Mouse (Mus musculus) B cell, adult 2 months (primary cell): ENCODE data around the gene Pcbd2.
A peak's percentile ranks its signal among the peaks of the same experiment; 100 is the strongest.
"Not testable (repeated sequence)": the region's sequence is repeated elsewhere in the genome, so short reads cannot be mapped to it uniquely, and the experiment has no call there.

Experiments
- DNase-seq, 2 experiments: peaks; one replicate each; pipeline ENCODE4 v3.0.0; 2022

The Pcbd2 gene

DNA sequence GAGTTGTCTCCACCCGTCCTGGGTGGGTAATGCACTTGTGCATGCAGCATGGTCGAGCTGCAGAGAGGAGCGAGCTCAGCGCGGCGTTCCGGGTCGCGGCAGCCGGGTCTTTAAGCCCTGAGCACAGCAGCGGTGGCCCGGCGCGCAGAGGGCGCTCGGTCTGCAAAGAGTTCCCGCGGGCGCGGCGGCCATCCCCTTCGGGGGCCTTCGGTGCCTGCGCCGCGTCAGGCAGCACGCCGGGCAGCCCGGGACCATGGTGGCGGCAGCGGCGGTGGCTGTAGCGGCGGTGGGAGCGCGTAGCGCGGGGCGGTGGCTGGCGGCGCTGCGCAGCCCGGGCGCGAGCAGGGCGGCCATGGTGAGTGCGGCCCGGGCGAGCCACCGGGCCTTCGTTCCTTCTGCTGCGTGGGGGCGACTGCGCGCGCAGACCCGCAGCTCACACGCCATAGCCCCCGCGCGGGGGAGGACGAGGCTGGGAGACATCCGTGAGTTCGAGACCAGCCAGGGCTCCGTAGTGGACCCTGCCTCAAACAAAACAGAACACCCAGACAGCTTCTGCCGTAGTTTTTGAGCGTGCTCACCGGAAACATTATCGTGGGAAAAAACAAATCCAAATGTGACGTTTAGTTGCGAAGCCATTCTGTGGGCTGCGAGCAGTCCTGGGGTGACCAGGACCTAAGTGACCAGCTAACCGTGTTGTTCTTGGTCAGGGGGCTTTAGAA is at the start of gene Pcbd2:
TSS of gene Pcbd2 (plus strand) at position 249 of the 719 bp plus-strand sequence.
- DNase-seq, result peak; percentile 88 to 91

DNA sequence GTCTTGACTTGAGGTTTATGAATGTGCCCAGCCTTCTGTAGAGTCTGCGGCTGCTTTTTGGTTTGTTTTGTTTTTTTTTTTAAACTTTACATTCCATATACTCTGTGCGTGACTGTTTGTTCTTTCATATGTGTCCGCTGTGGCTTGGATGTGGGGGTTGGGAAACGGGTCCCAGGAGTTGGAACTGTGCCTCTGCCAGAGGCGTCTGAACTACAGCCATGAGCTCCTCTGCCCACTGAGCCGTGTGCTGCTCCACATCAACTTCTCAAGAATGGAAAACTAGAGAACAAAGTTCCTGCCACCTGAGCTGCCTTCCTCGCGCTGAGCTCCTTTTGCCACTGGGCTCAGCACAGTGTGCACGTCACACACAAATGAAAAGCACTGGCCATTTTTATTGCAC is 45.0 kb upstream of the Pcbd2 start:
- no peak for DNase-seq

DNA sequence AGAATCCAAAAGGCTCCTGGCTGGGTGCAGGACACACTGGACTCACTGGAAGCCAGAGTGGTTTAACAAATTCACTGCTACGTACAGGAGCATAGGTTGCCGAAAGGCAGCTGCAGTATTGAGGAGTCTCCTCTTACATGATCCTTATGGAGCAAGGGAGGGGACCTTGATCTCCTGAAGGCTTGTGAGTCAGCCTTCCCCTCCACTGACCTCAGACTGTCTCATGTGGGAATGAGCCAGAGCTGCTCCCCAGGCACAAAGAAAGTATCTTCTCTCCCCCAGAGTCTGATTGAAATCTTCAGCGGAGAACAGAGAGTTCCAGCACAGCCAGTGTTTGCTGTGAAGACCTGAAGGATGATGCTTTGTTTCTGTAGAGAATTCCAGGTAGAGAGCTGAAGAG is 43.6 kb upstream of the Pcbd2 start:
- DNase-seq, result no peak

DNA sequence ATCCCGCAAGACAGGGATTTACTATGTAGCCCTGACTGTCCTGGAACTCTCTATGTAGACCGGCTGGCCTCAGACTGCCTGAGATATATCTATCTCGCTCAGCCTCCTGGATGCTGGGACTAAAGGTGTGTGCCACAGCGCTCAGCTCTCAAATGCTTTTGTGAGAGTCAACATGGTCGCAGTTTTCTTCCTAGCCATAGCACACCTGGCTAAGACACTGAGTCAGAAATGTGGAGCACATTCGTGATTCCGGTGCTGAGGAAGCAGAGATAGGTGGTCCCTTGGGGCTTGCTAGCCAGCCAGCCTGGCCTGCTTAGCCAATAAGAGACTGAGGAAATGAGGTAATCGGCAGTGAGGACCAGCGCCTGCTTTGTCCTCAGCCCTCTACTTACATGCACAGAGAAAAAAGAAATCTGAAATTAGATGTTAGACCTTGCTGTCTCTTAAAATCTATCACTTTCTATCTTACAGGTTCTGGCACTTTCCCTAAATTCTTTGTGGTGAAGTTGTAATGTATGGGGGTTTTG is 41.0 kb upstream of the Pcbd2 start:
- DNase-seq, result no peak

DNA sequence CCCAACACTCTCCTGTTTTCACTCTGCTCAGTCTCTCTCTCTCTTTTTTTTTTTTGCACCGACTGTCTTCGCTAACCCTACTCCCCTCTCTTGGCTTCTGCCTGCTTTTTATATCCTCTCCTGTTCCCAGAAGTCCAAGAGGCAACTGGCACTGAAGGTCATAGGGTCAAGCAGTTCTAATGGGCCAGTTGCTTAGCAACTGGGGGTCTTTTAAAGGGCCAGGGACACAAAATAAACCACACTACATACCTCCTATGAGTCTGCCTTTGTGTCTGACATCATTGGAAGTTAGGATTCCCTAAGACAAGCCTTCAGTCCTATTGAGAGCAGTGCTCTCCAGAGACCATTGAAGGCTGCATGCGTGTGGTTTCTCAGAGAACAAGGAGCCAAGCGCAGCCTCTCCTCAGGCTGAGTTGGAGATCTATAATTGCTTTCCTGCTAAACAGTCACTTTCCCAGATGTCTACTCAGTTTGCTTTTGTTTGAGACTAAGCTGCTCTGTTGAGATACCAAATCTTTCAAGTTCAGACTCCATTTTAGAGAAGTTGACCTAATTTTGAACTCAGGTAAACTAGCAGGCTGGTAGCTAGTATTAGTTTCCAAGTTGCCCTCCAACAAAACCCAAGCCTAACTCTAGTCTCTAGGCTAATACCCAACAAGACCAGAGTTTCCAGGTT is 39.1 kb upstream of the Pcbd2 start:
- DNase-seq, result no peak

DNA sequence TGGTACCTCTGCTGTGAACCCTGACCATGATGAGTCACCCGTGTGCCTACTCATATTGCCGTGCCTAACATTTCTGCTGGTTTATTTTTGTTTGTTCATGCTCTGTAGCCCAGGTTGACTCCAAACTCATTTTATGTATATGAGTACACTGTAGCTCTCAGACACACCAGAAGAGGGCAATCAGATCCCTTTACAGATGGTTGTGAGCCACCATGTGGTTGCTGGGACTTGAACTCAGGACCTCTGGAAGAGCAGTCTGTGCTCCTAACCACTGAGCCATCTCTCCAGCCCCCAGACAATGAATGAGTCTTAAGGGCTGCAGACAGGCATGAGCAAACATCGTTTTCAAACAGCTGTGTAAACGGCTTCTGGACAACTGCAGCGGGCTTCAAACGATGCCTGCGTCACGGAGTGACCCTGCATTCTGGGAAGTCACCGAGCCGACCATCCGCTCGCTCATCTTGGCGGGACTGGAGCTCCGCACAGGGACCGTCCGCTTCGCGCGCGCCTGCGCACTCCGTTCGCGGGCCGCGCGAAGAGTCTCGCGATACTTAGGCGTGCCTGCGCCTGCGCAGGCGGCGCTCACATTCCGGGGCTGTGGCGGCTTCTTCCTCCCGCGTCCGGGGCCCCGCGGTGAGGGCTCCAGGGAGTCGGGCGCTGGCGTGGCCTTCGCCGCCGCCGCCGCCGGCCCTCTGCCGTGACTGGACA is 34.5 kb upstream of the Pcbd2 start, which contains the start of gene B230219D22Rik:
TSS of gene B230219D22Rik (plus strand) at position 590 of the 708 bp plus-strand sequence.
- DNase-seq, result peak; percentile 89 to 93

DNA sequence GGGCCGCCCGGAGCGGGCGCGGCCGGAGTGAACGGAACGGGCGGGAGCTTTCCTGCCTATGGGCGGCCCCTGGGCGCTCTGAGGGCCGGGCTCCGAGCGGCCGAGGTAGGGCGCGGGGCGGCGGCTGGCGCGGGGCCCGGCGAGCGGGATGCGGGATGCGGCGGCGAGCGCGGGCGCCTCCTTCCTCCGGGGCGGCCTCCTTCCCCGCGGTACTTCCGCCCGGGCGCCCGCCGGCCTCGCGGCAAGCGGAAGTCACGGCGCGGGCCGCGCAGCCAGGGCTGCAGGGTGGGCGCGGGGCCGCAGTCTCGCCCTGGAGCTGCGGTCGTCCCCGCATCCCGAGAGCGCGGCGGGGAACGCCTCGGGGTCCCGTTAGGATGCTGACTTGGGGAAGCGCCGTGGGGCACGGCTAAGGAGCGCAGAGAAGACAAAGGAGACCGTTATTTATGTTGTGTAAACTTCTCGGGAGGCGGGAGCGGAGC is 33.9 kb upstream of the Pcbd2 start:
- DNase-seq, result peak in 1 of 2 experiments; percentile 64

DNA sequence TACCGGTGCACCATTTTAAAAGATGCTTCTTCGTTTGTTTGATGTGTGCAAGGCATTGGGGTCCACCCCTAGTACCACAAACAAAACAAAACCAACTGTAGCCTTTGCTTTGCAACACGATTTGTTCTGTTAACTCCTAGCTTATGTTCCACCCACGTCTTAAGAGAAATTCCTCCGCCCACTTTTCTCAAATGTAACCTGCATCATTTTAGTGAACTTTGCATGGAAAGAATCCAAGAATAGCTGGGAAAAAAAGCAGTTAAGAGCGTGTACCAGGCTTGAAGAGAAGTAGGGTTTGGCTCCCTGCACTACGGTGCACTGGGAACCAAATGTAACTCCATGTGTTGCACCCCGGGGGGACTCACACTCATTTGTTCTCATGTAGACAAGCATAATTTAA is 33.1 kb upstream of the Pcbd2 start:
- peak in 1 of 2 experiments; percentile 9 for DNase-seq

DNA sequence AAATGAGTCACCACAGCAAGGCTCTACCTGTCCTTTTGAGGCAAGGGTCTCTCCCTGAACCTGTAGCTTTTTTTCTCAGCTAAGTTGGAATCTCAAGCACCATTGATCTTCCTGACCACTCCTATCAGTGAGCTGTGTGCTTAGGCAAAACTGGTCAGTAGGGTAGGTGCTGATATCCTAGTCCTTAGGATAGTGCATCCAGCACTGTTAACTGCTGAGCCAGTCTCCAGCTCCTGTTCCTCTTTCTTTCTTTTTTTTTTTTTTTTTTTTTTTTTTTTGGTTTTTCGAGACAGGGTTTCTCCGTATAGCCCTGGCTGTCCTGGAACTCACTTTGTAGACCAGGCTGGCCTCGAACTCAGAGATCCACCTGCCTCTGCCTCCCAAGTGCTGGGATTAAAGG is 31.2 kb upstream of the Pcbd2 start:
- not testable (repeated sequence) for DNase-seq

DNA sequence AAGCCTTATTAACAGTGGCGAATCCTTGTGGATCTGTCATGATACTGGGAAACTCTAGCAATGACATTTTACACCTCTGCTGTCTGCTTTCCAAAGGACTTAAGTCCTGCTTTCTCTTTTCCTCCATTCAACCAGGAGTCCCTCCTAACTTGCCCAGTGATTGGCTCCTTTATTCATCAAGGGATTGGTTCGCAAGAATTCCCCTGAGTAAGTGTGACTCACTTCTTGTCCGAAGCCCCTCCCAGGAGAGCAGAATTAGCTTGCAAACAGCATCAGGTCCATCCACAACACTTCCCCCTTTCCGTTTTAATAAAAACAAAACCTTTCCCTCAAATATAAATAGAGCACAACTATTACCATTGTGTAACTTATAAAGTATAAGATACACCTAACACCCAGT is 22.9 kb upstream of the Pcbd2 start:
- DNase-seq, result no peak

DNA sequence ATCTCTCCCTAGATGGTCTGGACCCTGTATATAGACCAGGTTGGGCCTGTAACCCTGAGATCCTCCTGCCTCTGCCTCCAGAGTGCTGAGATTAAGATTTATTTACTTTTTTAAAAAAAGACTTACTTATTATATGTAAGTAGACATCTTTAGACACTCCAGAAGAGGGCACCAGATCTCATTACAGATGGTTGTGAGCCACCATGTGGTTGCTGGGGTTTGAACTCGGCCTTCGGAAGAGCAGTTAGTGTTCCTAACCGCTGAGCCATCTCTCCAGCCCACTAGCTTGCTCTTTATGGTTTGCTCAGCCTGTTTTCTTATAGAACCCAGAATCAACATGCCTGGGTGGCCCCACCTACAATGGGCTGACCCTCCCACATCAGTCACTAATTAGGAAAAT is 14.3 kb upstream of the Pcbd2 start:
- DNase-seq, result no peak

DNA sequence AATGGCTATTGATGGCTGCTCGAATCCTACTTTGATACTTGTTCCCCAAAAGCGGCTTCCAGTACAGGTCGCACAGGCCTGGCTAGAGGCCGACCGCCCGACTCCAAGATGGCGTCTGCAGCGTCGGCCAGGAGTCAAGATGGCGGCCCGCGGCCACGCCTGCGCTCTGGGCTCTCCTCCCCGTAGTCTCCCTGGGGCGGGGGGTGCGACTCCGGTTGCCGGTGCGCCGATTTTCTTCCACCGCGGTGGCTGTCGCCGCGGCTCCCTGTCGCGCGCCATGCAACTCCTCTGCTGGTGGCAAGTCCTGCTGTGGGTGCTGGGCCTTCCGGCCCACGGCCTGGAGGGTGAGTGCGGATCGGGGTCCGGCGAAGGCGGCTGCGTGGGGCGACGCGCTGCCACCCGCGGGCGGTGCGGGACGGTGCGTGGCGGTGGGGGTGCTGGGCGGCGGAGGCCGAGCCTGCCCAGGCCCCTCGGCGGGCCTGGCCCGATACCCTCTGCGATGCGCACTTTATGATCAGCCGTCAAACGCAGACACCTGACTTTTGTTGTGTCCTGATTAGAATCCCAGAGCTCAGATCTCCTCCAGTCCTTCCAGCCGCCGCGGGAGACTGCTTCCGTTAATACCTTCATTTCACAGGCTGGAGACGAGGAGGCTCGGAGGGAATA is 12.5 kb upstream of the Pcbd2 start, which contains the start of gene Txndc15:
TSS of gene Txndc15 (plus strand) at position 150 of the 666 bp plus-strand sequence.
- DNase-seq, result peak; percentile 80 to 83

DNA sequence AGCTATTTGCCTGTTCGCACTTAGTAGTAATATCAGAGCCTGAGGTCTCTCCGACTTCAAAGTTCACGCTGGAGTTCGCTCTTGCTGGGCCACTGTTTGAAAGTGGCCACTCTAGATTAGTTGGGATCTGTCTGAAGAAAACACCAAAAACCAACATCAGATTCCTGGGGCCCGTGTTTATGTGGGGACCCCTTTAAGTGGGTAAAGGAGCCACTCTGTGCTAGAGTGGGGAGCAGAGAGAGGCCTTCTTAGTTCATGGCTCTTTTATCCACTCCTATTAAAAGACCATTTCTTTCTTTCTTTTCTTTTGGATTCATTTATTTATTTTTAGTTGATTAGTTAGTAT is 12.0 kb upstream of the Pcbd2 start:
- no peak for DNase-seq

DNA sequence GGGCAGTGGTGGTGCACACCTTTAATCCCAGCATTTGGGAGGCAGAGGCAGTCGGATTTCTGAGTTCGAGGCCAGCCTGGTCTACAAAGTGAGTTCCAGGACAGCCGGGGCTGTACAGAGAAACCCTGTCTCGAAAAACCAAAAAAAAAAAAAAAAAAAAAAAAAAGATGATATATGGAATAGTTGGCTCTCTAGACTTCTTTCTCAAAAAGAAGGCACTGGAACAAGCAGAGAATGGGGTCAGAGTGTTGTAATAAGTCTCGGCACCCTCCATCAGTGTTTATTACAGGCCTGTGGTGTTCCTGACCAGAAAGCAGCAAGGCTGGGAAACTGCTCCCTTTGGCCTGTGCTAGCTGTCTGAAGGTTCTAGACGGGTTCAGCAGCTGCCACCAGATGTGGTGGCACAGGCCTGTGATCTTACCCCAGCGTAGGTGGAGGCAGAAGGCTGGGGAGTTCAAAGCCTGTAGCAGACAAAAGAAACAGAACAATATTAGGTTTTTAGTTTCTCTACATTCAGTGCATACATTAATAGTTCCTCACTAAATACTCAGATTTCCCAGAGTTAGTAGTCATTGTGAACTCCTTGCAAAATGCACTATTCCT is 11.2 kb upstream of the Pcbd2 start:
- no peak for DNase-seq

DNA sequence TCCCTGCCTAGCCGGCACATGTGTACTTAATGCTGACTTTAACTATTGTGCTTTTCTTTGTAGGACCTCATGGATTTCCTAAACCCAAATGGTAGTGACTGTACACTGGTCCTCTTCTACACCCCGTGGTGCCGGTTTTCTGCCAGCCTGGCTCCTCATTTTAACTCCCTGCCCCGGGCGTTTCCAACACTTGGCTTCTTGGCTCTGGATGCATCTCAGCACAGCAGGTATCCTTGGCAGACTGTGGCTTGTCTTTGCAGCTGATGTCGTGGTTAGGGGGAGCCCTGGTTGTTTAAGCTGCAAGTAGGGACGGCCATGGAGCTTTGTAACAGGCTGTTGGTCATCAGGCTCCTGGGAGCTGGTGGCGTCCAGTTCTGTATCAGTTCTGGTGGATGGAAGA is 5.7 kb upstream of the Pcbd2 start:
- no peak for DNase-seq

DNA sequence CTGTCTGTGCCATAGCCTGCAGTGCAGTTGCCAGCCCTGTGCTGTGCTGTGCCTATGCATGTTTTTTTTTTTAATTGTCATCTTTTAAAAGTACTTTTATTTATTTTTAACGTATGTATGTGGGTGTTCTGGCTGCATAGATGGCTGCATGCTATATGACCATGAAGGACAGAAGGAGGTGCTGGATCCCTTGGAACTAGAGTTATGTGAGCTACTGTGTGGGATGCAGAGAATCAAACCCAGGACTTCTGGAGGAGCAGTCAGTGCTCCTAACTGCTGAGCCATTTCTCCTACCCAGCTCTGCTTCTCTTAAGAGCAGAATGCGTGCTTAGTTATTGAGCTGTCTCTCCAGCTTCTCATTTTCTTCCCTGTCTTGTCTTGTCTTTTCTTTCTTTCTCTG is 5.2 kb upstream of the Pcbd2 start:
- no peak for DNase-seq

DNA sequence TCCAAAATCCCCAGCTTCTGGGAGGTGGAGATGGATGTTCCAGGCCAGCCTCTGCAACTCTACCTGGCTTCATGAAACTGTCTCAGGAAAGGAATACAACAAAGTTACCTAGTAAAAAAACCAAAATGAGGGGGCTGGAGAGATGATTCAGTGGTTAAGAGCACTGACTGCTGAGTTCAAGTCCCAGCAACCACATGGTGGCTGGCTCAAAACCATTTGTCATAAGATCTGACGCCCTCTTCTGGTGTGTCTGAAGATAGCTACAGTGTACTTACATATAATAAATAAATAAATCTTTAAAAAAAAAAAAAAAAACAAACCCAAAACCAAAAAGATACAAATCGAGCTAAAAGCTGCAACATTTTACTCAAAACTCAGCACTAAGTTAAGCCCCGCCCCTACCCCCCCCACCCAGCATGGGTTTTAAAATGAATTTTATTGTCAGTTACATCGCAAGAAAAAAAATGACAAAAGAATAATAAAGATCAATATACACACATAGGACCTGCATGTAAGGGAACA is 509 bp upstream of the Pcbd2 start:
- peak; percentile 15 to 24 for DNase-seq

DNA sequence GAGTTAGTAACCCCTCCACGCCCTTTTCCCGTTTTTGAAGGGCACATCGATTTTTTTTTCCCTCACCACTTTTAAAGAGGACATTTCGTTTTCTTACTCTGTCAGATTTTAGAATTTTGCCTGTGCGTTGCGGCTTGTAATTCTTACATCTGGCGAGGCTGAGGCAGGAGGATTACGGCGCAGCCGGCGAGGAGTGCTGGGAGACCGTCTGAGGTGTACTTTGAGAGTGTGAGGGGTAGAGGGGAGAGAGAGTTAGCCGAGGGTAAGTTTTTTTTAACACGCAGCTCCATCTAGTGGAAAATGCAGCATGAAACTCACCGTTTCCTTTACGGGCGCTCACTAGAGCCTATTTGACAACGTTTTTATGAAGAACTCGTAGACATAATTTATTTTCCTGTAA is 671 bp downstream of the Pcbd2 start:
- DNase-seq, result peak; percentile 76 to 78

DNA sequence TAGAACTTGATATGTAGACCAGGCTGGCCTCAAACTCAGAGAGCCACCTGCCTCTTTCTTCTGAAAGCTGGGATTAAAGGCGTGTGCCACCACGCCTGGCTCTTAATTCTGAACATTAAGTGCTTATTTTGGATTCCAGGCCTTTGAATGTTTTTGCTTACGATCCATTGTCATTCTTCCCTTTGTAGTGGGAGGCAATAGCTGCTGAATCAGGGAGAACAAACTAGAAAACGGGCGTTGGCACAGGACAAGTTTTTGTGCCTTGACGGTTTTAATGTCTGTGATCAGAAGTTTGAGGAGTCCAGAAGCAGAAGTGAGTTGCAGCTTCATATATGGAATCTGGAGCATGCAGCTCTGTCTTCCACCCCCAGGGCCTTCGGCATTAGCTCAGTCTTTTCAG is 3.5 kb downstream of the Pcbd2 start:
- DNase-seq, result no peak

DNA sequence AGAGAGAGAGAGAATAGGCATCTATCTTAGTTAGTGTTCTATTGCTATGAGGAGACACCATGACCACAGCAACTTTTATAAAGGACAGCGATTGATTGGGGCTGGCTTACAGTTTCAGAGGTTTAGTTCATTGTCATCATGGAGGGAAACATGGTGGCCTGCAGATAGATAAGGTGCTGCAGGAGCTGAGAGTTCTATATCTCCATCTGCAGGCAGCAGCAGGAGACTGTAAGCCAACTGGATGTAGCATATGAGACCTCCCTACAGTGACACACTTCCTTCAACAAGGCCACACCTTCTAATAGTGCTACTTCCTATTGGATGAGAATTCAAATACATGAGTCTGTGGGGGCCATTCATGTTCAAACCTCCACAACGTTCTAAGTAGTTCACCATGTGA is 5.0 kb downstream of the Pcbd2 start:
- no peak for DNase-seq

DNA sequence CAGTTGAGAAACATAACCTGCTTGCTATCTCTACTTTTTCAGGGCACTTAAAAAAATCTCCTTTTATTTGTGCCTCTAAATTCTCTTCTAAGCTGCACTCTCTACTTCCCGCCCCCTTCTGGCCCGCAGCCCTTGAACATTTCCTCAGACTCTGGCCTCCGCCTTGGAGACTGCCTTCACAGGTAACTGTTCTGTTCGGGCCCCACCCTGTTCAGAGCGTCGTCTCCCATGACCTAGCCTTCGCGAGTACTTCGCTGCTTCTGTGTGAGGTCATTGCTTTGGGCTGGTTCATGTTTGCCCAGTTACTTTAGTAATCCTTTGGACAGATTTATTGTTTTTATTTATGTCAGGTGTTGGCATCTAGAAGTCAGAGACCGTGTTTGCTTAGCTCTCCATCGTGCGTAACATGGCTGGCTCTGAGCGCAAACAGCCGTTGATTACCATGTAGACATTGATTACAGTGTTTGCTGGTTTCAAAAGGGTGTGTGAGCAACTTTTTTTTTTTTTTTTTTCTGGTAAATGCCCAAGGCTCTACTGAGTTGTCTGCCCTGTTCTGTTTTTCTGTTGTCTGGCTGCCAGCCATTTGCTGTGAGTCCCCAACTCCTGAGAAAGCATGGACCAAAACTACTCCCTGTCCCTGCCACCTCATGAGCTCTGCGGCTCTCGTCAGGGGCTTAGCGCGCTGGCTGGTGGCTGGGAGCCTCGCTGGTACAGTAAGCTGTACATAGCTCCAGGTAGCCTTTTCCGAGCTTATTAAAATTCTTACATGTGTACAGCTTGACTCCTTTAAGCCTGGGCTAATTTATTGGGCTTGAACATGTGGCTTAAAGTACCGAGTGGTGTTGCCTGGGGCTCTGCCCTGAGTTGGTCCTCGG is 6.7 kb downstream of the Pcbd2 start:
- DNase-seq, result no peak
